Mouse (Mus musculus): ENCODE results near the gene Rfx1. TPM values are rescaled to one million over a fixed set of nuclear protein-coding genes. Genes with fewer than 3 reads are reported as not detected.

Rfx1 gene
- polyA plus RNA-seq, 1 experiment from 2014 or later: 7.7 TPM

GRCm38 (mm10) chr8:84042066-84042947 lies 24.3 kb upstream of the Rfx1 start, which contains the start of gene Il27ra:
Gene Il27ra (minus strand): TSS chr8:84042589.
- Histone ChIP-seq H3K9me3 (replicated peaks) (no peaks in the 10 kb centered on the region), H3K27ac (replicated peaks) (peak within 1 kb of the TSS; percentile 63; the same call in 1 of the 2 replicates), H3K27me3 (ENCODE audit: low read depth, poor library complexity, severe bottlenecking) (peaks cover 95% of the 10 kb centered on the region), H3K4me1 (peaks cover 26% of the 10 kb centered on the region), H3K36me3 (no peaks in the 10 kb centered on the region), H3K4me3 (peak within 1 kb of the TSS; percentile 54)
- WGBS: 5% methylated on average over 40 of the region's 40 CpGs
- DNase-seq (ENCODE audit: low spot score): peak; percentile 77

DNA sequence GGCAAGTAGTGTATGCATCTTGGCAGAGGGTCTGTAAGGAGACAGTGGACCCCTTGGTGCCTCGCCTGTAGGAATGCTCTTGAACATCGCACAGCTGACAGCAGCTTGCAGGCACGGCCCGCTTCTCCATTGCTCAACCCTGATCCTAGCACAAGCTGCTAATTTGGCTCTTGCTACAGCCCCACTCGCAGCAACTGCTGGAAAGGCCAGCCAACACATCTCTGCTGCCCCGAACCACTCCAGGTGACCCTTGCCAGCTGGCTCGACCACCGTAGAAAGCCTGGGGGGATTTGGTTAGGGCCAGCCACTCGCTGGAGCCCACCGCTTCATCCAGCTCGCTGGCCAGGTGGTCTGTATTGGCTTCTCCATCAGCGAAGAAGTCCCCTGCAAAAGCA lies 23.7 kb upstream of the Rfx1 start:
- Histone ChIP-seq H3K4me1 (peaks cover 26% of the 10 kb centered on the region), H3K4me3 (peak overlapping the region; percentile 54), H3K27me3 (ENCODE audit: low read depth, poor library complexity, severe bottlenecking) (peaks cover 89% of the 10 kb centered on the region), H3K9me3 (replicated peaks) (no peaks in the 10 kb centered on the region), H3K27ac (replicated peaks) (no peak overlapping the region), H3K36me3 (no peaks in the 10 kb centered on the region)
- DNase-seq (ENCODE audit: low spot score): no peak
- 33% methylated on average over 12 of the region's 12 CpGs for WGBS

- WGBS: 2% methylated on average over 7 of the region's 7 CpGs
- Histone ChIP-seq H3K27ac (replicated peaks) (no peak overlapping the region), H3K4me3 (no peak overlapping the region), H3K27me3 (ENCODE audit: low read depth, poor library complexity, severe bottlenecking) (peaks cover 77% of the 10 kb centered on the region), H3K4me1 (peaks cover 26% of the 10 kb centered on the region), H3K36me3 (no peaks in the 10 kb centered on the region), H3K9me3 (replicated peaks) (no peaks in the 10 kb centered on the region)
- no peak for DNase-seq (ENCODE audit: low spot score)
Observed at GRCm38 (mm10) chr8:84044103-84044502, 22.5 kb upstream of the Rfx1 start.

DNA sequence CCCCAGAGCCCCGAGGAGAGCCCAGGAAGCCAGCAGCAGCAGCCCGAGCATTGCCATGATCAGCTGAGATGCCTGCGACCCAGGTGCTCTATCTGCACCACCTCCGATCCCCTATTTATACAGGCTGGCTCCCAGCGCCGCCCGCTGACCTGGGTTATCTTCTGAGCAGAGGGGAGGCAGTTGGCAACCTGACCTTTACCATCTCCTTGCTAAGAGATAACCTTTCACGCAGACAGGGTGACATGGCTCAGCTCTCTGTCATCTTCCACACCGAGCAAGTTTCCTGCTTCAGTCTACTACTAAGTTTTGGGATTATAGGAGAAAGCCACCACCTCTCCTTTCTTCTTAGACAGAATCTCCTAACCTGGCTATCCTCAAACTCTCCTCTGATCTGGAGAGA lies 21.7 kb upstream of the Rfx1 start, which contains the start of gene Rln3:
Gene Rln3, minus strand, starts transcription at position 101 of the 400 bp plus-strand sequence.
- Histone ChIP-seq H3K4me3 (peak within 1 kb of the TSS; percentile 41), H3K9me3 (replicated peaks) (no peaks in the 10 kb centered on the region), H3K27me3 (ENCODE audit: low read depth, poor library complexity, severe bottlenecking) (peaks cover 69% of the 10 kb centered on the region), H3K36me3 (no peaks in the 10 kb centered on the region), H3K27ac (replicated peaks) (no peak within 1 kb of the TSS), H3K4me1 (peaks cover 23% of the 10 kb centered on the region)
- 6% methylated on average over 9 of the region's 9 CpGs for WGBS
- DNase-seq (ENCODE audit: low spot score): no peak

GRCm38 (mm10) chr8:84046505-84046904 lies 20.1 kb upstream of the Rfx1 start:
- Histone ChIP-seq H3K36me3 (no peaks in the 10 kb centered on the region), H3K9me3 (replicated peaks) (no peaks in the 10 kb centered on the region), H3K4me1 (peaks cover 32% of the 10 kb centered on the region), H3K27ac (replicated peaks) (no peak overlapping the region), H3K4me3 (no peak overlapping the region), H3K27me3 (ENCODE audit: low read depth, poor library complexity, severe bottlenecking) (peaks cover 53% of the 10 kb centered on the region)
- no peak for DNase-seq (ENCODE audit: low spot score)
- WGBS: 86% methylated on average over 3 of the region's 3 CpGs

DNA sequence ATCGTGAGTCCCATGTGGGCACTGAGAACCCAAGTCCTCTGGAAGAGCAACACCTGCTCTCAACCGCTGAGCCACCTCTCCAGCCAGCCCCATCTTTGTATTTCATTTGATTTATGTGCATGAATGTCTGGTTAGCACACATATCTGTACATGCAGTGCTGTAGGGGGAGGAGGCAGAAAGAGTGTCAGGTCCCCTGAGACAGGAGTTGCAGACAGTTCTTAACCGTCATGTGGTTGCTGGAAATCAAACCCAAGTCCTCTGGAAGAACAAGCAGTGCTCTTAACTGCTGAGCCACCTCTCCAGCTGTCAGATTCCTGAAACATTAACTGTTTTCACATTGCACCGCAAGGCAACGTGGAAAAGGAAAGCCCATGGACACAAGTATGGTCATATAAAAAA lies 18.5 kb upstream of the Rfx1 start:
- 83% methylated on average over 5 of the region's 5 CpGs for WGBS
- Histone ChIP-seq H3K4me1 (peaks cover 19% of the 10 kb centered on the region), H3K27me3 (ENCODE audit: low read depth, poor library complexity, severe bottlenecking) (peaks cover 36% of the 10 kb centered on the region)

DNA sequence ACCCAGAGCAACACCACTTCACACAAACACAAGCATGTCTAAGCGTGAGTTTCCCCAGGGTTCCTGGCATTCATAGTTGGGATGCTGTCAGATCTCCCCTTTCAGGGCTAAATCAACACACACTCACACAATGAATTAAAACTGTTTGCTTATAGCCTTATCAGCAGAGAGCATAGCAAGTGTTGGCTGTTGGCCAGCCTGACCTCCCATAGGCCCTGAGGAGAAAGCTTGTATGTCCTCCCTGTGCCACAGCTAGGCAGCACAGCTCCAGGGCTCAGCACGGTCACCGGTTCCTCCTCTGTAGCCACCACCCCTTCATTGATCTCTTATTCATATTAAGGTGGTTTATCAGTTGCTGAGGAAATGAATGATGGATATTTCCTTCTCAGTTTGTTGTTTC lies 13.9 kb upstream of the Rfx1 start:
- Histone ChIP-seq H3K27me3 (ENCODE audit: low read depth, poor library complexity, severe bottlenecking) (no peaks in the 10 kb centered on the region), H3K9me3 (replicated peaks) (no peaks in the 10 kb centered on the region), H3K4me1 (peaks cover 9% of the 10 kb centered on the region; the same call in 1 of the 2 replicates), H3K4me3 (no peak overlapping the region), H3K36me3 (no peaks in the 10 kb centered on the region), H3K27ac (replicated peaks) (no peak overlapping the region)
- 89% methylated on average over 3 of the region's 3 CpGs for WGBS
- no peak for DNase-seq (ENCODE audit: low spot score)

More for the DNA sequence above, 18.5 kb upstream of the Rfx1 start:
- Histone ChIP-seq H3K9me3 (replicated peaks) (no peaks in the 10 kb centered on the region), H3K36me3 (no peaks in the 10 kb centered on the region), H3K27ac (replicated peaks) (no peak overlapping the region), H3K4me3 (no peak overlapping the region)
- DNase-seq (ENCODE audit: low spot score): no peak

GRCm38 (mm10) chr8:84053229-84053628 lies 13.4 kb upstream of the Rfx1 start:
- peaks cover 9% of the 10 kb centered on the region; the same call in 1 of the 2 replicates for H3K4me1 ChIP-seq

GRCm38 (mm10) chr8:84057827-84058226 lies 8.8 kb upstream of the Rfx1 start:
- H3K27me3 ChIP-seq (ENCODE audit: low read depth, poor library complexity, severe bottlenecking): no peaks in the 10 kb centered on the region

More at GRCm38 (mm10) chr8:84053229-84053628, 13.4 kb upstream of the Rfx1 start:
- H3K4me3 ChIP-seq: no peak overlapping the region
- no peaks in the 10 kb centered on the region for H3K27me3 ChIP-seq (ENCODE audit: low read depth, poor library complexity, severe bottlenecking)
- no peak for DNase-seq (ENCODE audit: low spot score)
- WGBS: 95% methylated on average over 5 of the region's 5 CpGs
- H3K36me3 ChIP-seq: no peaks in the 10 kb centered on the region
- H3K27ac ChIP-seq (replicated peaks): no peak overlapping the region
- no peaks in the 10 kb centered on the region for H3K9me3 ChIP-seq (replicated peaks)

DNA sequence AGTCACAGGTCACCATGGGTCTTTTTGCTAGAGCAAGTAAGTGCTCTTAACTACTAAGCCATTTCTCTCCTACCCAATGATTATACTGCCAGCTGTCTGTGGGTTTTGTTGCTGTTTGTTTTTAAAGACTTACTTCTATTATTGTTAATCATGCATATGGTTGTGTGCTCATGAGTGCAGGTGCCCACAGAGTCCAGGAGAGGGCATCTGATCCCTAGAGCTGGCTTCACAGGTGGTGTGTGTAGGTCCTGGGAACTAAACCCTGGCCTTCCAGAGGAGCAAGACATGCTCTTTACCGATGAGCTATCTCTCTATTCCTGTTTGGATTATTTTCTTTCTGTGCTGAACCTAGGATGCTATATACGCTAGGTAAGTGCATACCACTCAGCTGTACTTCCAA lies 7.4 kb upstream of the Rfx1 start:
- H3K27me3 ChIP-seq (ENCODE audit: low read depth, poor library complexity, severe bottlenecking): no peaks in the 10 kb centered on the region
- H3K36me3 ChIP-seq: no peaks in the 10 kb centered on the region
- no peak overlapping the region for H3K4me3 ChIP-seq
- H3K4me1 ChIP-seq: 0 out of 2 replicates have a peak, but pooled peaks cover 2% of the 10 kb centered on the region
- DNase-seq (ENCODE audit: low spot score): no peak
- no peak overlapping the region for H3K27ac ChIP-seq (replicated peaks)
- H3K9me3 ChIP-seq (replicated peaks): no peaks in the 10 kb centered on the region
- 91% methylated on average over 2 of the region's 2 CpGs for WGBS

More at GRCm38 (mm10) chr8:84057827-84058226, 8.8 kb upstream of the Rfx1 start:
- Histone ChIP-seq H3K4me3 (no peak overlapping the region), H3K4me1 (no peaks in the 10 kb centered on the region), H3K27ac (replicated peaks) (no peak overlapping the region), H3K9me3 (replicated peaks) (no peaks in the 10 kb centered on the region), H3K36me3 (no peaks in the 10 kb centered on the region)
- 87% methylated on average over 1 of the region's 1 CpGs for WGBS
- DNase-seq (ENCODE audit: low spot score): no peak

DNA sequence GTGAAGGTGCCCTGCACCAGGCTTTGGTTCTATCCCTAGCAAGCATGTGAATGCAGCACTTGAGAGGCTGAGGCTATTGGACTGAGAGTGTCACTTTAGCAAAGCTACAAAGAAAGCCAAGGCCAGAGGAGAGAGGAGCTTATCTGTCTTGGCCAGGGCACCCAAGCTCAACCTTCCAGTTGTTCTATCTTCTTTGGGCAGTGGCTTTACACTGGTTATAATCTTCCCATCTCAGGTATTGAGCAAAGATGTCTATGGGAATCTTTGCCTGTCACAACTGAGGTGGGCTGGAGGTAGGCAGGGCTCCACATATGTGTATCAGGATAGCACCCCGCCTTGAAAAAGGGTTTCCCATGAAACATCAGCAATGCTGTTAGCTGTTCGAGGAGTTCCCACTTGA lies 6.4 kb upstream of the Rfx1 start:
- no peak overlapping the region for H3K27ac ChIP-seq (replicated peaks)
- H3K4me3 ChIP-seq: no peak overlapping the region
- H3K36me3 ChIP-seq: no peaks in the 10 kb centered on the region
- WGBS: 91% methylated on average over 2 of the region's 2 CpGs
- no peaks in the 10 kb centered on the region for H3K9me3 ChIP-seq (replicated peaks)
- H3K27me3 ChIP-seq (ENCODE audit: low read depth, poor library complexity, severe bottlenecking): no peaks in the 10 kb centered on the region
- no peak for DNase-seq (ENCODE audit: low spot score)
- H3K4me1 ChIP-seq: peaks cover 2% of the 10 kb centered on the region; the same call in 1 of the 2 replicates

DNA sequence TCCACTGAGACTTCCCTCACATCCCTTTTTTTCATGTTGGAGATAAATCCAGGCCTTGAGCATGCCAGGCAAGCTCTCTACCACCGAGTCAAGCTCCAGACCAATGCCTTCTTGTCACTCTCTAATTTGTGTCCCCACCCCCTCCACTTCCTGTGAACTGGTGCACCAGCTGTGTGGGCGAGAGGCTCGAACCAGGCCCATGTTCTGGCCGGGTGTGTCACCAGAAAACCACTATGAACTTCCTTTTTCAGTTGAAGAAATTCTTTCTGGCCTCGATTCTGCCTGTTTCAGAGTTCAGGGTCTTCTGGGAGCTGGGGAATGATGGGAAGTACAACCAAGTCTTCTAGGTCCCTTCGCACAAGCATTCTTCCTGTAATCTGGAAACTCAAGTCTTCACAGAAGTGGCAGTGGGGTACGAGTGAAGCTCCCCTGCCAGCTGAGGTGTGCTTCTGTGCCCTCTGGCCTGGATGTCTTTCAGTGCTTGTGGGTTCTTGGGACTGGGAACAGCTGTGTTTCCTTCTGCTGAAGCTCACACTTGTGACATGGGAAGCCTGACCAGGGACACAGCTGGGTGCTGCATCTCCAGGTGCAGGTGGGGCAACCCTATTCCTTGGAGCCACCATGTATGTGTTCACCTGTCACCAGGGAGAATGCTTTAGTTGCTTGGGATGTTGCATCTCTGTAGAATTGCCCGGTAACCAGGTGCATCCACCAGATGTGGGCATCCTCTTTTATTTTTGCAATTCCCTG lies 2.6 kb upstream of the Rfx1 start:
- Histone ChIP-seq H3K27me3 (ENCODE audit: low read depth, poor library complexity, severe bottlenecking) (no peaks in the 10 kb centered on the region), H3K36me3 (no peaks in the 10 kb centered on the region), H3K4me1 (peaks cover 27% of the 10 kb centered on the region), H3K4me3 (no peak overlapping the region), H3K27ac (replicated peaks) (no peak overlapping the region), H3K9me3 (replicated peaks) (no peaks in the 10 kb centered on the region)
- WGBS: 81% methylated on average over 8 of the region's 8 CpGs
- no peak for DNase-seq (ENCODE audit: low spot score)
